Mouse (Mus musculus) heart, adult 2 months (tissue): ENCODE data around the gene Ifna6. TPM values are rescaled to one million over a fixed set of nuclear protein-coding genes. Genes with fewer than 3 reads are reported as not detected.
"Not testable (repeated sequence)": the region's sequence is repeated elsewhere in the genome, so short reads cannot be mapped to it uniquely, and the experiment has no call there.

Experiments
- DNase-seq, 2 experiments: peaks; one replicate each; pipeline ENCODE4 v3.0.0; 2021
- H3K27ac ChIP-seq: fragments of 200-600 bp; 2 replicates; pipeline ENCODE4 v1.8.1; 2022
- H3K27me3 ChIP-seq: fragments of 200-500 bp; 2 replicates; pipeline ENCODE4 v1.6.1; 2012; ENCODE audit warnings: mild to moderate bottlenecking, low read length, inconsistent platforms, mixed read lengths; ENCODE audit not compliant: control insufficient read depth, insufficient read depth
- H3K36me3 ChIP-seq: fragments of 200-500 bp; 2 replicates; pipeline ENCODE4 v1.6.1; 2012; ENCODE audit warnings: low read length, inconsistent platforms; ENCODE audit not compliant: control insufficient read depth, insufficient read depth
- H3K4me1 ChIP-seq: fragments of 200-500 bp; 2 replicates; pipeline ENCODE4 v1.6.1; 2011; ENCODE audit warnings: low read length; ENCODE audit not compliant: control insufficient read depth, insufficient read depth
- H3K4me3 ChIP-seq: fragments of 200-600 bp; 2 replicates; pipeline ENCODE4 v1.8.1; 2022
- H3K79me2 ChIP-seq: fragments of 200-500 bp; replicated peaks from 2 replicates; pipeline ENCODE4 v1.6.1; 2012; ENCODE audit warnings: mild to moderate bottlenecking, inconsistent platforms, low read length, moderate library complexity, mixed read lengths; ENCODE audit not compliant: control insufficient read depth, insufficient read depth
- H3K9ac ChIP-seq: fragments of 200-500 bp; 2 replicates; pipeline ENCODE4 v1.6.1; 2012; ENCODE audit warnings: low read depth, mild to moderate bottlenecking, control low read depth, inconsistent platforms, low read length, mixed read lengths
- CTCF ChIP-seq: fragments of 200-600 bp; IDR thresholded peaks from 2 replicates; pipeline ENCODE4 v1.8.1; 2022; ENCODE audit warnings: antibody characterized with exemption, mild to moderate bottlenecking, moderate library complexity
- WGBS: fragments of 180-500 bp; shearing (Covaris S2); methylation state at CpG from one replicate; pipeline ENCODE4 v1.1.7; 2018; 5-methylcytosine and 5-hydroxymethylcytosine counted together
- intact Hi-C: fragments of 180-260 bp; cut with DNase I; formaldehyde crosslinking; loops from one replicate; pipeline ENCODE4 v1.15.1; 2025
- long read RNA-seq: library from polyadenylated mRNA; stranded (forward); transcript quantifications from one replicate; pipeline ENCODE4 v2.0.0, GENCODE M21; 2021
- polyA plus RNA-seq: library from polyadenylated mRNA; depleted of rRNA; stranded (reverse); fragments of >200 nt; gene quantifications from 2 replicates; pipeline ENCODE4 v1.2.3, GENCODE M21; 2012; rRNA removed
- total RNA-seq, 2 experiments: library from RNA; stranded (reverse); gene quantifications; 2 replicates each; pipeline ENCODE4 v1.2.3; 2021

Gene Ifna6
- total RNA-seq (not detected), polyA plus RNA-seq (not detected in 2 replicates)
- long read RNA-seq = 0 reads

- H3K36me3 ChIP-seq, H3K4me1 ChIP-seq, H3K4me3 ChIP-seq, intact Hi-C loops, H3K27ac ChIP-seq, DNase-seq, H3K27me3 ChIP-seq, H3K79me2 ChIP-seq, H3K9ac ChIP-seq: not testable (repeated sequence)
These were observed at the start of gene Ifna6 for GRCm38 (mm10) chr4:88827116-88827515. Gene Ifna6 (plus strand): TSS chr4:88827416.

GRCm38 (mm10) chr4:88779550-88779949 lies 47.7 kb upstream of the Ifna6 start, which contains the start of gene Gm13272:
Gene Gm13272 (plus strand): TSS chr4:88779850.
- H3K27me3 ChIP-seq, H3K27ac ChIP-seq, H3K79me2 ChIP-seq, H3K9ac ChIP-seq, H3K4me1 ChIP-seq, H3K36me3 ChIP-seq, DNase-seq, intact Hi-C loops, H3K4me3 ChIP-seq: not testable (repeated sequence)
- no CpG with 5 or more reads among the region's 29 CpGs for WGBS

DNA sequence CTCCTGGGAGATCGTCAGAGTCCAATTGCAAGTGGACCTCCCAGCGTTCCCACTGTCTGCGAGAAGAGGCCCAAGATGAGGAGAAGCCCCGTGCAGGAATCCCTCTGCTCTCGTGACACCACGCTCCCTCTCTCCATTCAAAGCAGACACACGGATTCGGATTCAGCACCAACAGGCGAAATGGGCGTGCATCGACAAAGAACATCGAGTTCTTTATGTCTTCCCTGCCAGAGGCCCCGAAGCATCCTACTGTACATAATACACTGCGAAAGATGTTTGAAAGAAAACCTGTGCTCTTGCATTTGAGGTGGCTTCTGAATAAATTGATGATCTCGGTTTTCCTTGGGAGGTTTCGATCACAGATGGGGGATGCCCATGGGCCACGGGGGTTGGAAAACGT lies 46.9 kb upstream of the Ifna6 start:
- H3K4me3 ChIP-seq, H3K79me2 ChIP-seq, H3K9ac ChIP-seq, H3K4me1 ChIP-seq, intact Hi-C loops, H3K27me3 ChIP-seq, H3K36me3 ChIP-seq, H3K27ac ChIP-seq: not testable (repeated sequence)
- 51% methylated on average over 16 of the region's 18 CpGs for whole genome bisulfite sequencing
- peak in 1 of 2 experiments; percentile 13 for DNase-seq

DNA sequence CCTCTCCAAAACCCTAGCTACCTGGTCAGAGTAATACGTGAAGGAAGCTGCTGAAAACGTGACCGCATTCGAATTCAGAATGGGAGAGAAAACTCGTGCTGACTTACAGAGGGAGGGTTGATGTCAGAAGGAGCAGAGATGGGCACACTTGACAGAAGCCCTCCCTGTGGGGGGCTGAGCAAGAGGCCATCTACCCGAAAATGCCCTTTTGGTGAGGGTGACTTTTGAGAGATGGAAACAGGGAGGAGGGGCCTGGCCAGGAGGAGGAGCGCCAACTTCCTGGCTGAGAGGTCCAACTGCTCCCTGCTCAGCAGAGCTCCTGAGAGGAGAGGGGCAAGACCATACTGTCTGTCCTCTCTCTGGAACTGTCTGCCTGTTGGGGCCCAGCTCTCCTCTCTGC lies 45.4 kb upstream of the Ifna6 start, which contains the start of gene Ifnz:
Gene Ifnz (plus strand): TSS at position 301 of the 400 bp plus-strand sequence.
- 16% methylated on average over 4 of the region's 7 CpGs for WGBS
- H3K4me3 ChIP-seq = not testable (repeated sequence)

DNA sequence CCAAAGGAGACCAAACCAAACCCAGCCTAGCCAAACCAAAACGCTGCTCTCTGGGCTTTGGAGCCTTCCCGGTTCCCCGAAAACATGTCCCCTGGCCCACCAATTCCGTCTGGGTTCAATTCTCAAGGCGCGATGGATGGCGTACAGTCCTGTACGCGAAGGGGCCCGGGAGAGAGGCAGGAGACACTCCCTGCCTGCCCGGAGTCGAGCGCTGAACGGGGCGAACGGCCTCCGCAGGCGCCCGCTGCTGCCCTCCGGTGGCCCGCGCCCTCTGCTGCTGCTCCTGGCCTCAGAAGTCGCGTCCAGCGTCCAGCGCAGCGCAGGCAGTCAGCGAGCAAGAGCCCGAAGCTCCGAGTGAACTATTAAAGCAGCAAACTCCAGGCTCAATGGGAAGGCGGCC lies 44.9 kb upstream of the Ifna6 start:
- H3K9ac ChIP-seq = peak overlapping the region; percentile 60
- H3K27ac ChIP-seq, H3K4me3 ChIP-seq, H3K79me2 ChIP-seq, H3K36me3 ChIP-seq, H3K27me3 ChIP-seq, H3K4me1 ChIP-seq, intact Hi-C loops: not testable (repeated sequence)
- TF ChIP-seq CTCF = peak; percentile 28; the same call in 1 of the 2 replicates
- 0% methylated on average over 11 of the region's 31 CpGs for WGBS
- DNase-seq = peak in 1 of 2 experiments; percentile 56

More for the DNA sequence above, 45.4 kb upstream of the Ifna6 start, which contains the start of gene Ifnz:
- H3K27ac ChIP-seq, H3K79me2 ChIP-seq, H3K36me3 ChIP-seq, intact Hi-C loops, H3K4me1 ChIP-seq, H3K27me3 ChIP-seq, DNase-seq: not testable (repeated sequence)
- H3K9ac ChIP-seq = peak within 1 kb of the TSS; percentile 60

GRCm38 (mm10) chr4:88785409-88785808 lies 41.8 kb upstream of the Ifna6 start, which contains the start of gene Gm13276:
Gene Gm13276 (plus strand): TSS chr4:88785709.
- H3K4me3 ChIP-seq, DNase-seq, H3K79me2 ChIP-seq, H3K36me3 ChIP-seq, intact Hi-C loops, H3K4me1 ChIP-seq, H3K27ac ChIP-seq, H3K27me3 ChIP-seq, H3K9ac ChIP-seq: not testable (repeated sequence)
- no CpG with 5 or more reads among the region's 27 CpGs for WGBS

DNA sequence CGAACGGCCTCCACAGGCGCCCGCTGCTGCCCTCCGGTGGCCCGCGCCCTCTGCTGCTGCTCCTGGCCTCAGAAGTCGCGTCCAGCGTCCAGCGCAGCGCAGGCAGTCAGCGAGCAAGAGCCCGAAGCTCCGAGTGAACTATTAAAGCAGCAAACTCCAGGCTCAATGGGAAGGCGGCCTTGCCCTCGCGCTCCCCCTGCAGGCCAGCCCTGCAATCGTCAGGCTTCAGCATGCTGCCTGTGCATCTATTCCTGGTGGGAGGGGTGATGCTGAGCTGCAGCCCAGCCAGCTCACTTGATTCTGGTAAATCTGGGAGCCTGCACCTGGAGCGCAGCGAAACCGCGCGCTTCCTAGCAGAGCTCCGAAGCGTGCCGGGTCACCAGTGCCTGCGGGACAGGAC lies 38.8 kb upstream of the Ifna6 start, which contains the start of gene Gm13277:
Gene Gm13277 (plus strand): TSS at position 231 of the 400 bp plus-strand sequence.
- intact Hi-C loops, H3K4me3 ChIP-seq, H3K27ac ChIP-seq, H3K4me1 ChIP-seq, H3K36me3 ChIP-seq, H3K79me2 ChIP-seq, H3K9ac ChIP-seq, H3K27me3 ChIP-seq: not testable (repeated sequence)
- 0% methylated on average over 5 of the region's 28 CpGs for WGBS
- peak; percentile 68 to 78 for DNase-seq
- TF ChIP-seq CTCF = peak; percentile 52

GRCm38 (mm10) chr4:88791250-88791649 lies 36.0 kb upstream of the Ifna6 start, which contains the start of gene Gm13278:
Gene Gm13278 (plus strand): TSS chr4:88791550.
- H3K9ac ChIP-seq, H3K4me1 ChIP-seq, H3K27ac ChIP-seq, intact Hi-C loops, H3K4me3 ChIP-seq, H3K79me2 ChIP-seq, H3K36me3 ChIP-seq, H3K27me3 ChIP-seq, DNase-seq: not testable (repeated sequence)
- no CpG with 5 or more reads among the region's 28 CpGs for WGBS
